Mouse (Mus musculus) olfactory bulb, adult 2 months (tissue): ENCODE results near the gene Cilp.

Source experiments
- CTCF ChIP-seq: fragments of 200-500 bp; IDR thresholded peaks from 2 replicates; pipeline ENCODE4 v1.5.1; 2012; ENCODE audit warnings: low read depth, mild to moderate bottlenecking, low read length, moderate library complexity; ENCODE audit not compliant: insufficient read depth
- POLR2A ChIP-seq: fragments of 200-500 bp; IDR thresholded peaks from 2 replicates; pipeline ENCODE4 v1.6.1; 2012; ENCODE audit warnings: mild to moderate bottlenecking, low read depth, low read length, moderate library complexity; ENCODE audit not compliant: insufficient read depth

DNA sequence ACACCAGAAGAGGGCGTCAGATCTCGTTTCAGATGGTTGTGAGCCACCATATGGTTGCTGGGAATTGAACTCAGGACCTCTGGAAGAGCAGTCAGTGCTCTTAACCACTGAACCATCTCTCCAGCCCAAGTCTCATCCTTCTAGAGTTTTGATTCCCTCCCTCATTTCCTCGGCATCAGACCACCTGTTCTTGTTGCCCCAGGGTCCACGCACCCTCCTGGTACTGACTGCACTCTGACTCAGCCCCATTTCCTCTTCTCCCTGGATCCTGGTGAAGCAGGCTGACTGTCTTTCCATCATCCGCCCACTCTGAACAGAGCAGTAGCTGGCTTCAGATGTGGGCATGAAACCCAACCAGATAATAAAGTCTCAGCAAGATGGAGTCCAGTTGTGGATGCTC, 23.0 kb upstream of the Cilp start:
- TF ChIP-seq POLR2A (no peak), CTCF (no peak)
